Mouse (Mus musculus) limb, embryonic 13.5 days (tissue): ENCODE results near the gene Adarb2. TPM values are rescaled to one million over a fixed set of nuclear protein-coding genes. Genes with fewer than 3 reads are reported as not detected.

Source experiments
- ATAC-seq: fragments of 200-750 bp; cut with Nextera tagmentation; 2 replicates; pipeline ENCODE4 v1.8.0; 2017; ENCODE audit warnings: low read depth, moderate number of reproducible peaks, moderate TSS enrichment; ENCODE audit not compliant: low FRiP score
- H3K27ac ChIP-seq: fragments of 300-500 bp; sonication (generic); 2 replicates; pipeline ENCODE4 v1.5.1; 2015; ENCODE audit warnings: inconsistent platforms, mild to moderate bottlenecking, moderate library complexity
- H3K27me3 ChIP-seq: fragments of 300-500 bp; sonication (generic); 2 replicates; pipeline ENCODE4 v1.6.1; 2015; ENCODE audit warnings: mild to moderate bottlenecking, inconsistent platforms
- H3K36me3 ChIP-seq: fragments of 300-500 bp; sonication (generic); 2 replicates; pipeline ENCODE4 v1.6.1; 2015; ENCODE audit warnings: inconsistent platforms, mild to moderate bottlenecking, moderate library complexity
- H3K4me1 ChIP-seq: fragments of 300-500 bp; sonication (generic); 2 replicates; pipeline ENCODE4 v1.6.1; 2015; ENCODE audit warnings: inconsistent platforms
- H3K4me2 ChIP-seq: fragments of 300-500 bp; sonication (generic); replicated peaks from 2 replicates; pipeline ENCODE4 v1.6.1; 2015; ENCODE audit warnings: inconsistent platforms, mild to moderate bottlenecking, moderate library complexity
- H3K4me3 ChIP-seq: fragments of 300-500 bp; sonication (generic); 2 replicates; pipeline ENCODE4 v1.5.1; 2015; ENCODE audit warnings: moderate library complexity, mild to moderate bottlenecking, inconsistent platforms
- H3K9ac ChIP-seq: fragments of 300-500 bp; sonication (generic); 2 replicates; pipeline ENCODE4 v1.6.1; 2015; ENCODE audit warnings: mild to moderate bottlenecking, inconsistent platforms
- H3K9me3 ChIP-seq: fragments of 300-500 bp; sonication (generic); 2 replicates; pipeline ENCODE4 v1.6.1; 2016; ENCODE audit warnings: inconsistent platforms
- WGBS: fragments of 180-500 bp; shearing (Covaris S2); methylation state at CpG from one replicate; pipeline ENCODE4 v1.1.7; 2015; 5-methylcytosine and 5-hydroxymethylcytosine counted together
- polyA plus RNA-seq: library from polyadenylated mRNA; unstranded; fragments of >200 nt; fragmentation: Nextera tagmentation; extraction: Ambion mirVana; gene quantifications from 2 replicates; pipeline ENCODE4 v1.2.1, GENCODE M21; 2015

The Adarb2 gene
- polyA plus RNA-seq, 1 experiment from 2014 or later, result 3.8 TPM

DNA sequence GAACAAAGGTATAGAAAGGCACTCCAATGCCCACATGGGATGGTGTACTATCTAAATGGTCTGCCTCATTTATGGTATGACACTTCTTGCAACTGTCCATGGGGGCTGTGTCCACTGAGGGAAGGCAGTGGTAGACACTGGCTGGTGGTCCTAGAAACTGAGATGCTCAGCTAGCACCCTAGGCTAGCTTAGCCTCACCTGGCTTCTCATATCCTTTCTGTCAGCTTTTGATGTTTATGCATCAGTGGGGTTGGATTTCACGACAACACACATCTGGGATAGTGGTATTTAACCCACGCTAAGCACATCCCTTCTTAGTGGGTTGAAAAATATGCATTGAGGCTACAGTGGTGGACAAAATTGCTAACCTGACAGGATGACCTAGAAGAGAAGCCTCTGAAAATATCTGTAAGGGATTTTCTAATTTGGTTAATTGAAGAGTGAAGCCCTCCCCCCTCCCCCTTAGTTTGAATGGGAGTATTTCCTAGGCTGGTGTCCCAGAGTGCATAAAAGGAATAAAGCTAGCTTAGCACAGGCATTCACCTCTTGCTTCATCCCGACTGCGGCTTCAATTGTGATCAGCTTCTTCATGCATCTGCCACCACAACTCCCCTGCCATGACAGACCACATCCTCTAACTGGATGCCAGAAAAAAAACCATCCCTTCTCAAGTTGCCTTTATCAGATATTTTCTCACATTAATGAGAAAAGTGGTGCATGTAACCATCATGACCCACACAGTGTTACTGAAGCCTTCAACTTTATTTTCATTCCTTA lies 197.8 kb downstream of the Adarb2 start:
- Histone ChIP-seq H3K4me2 (no peak overlapping the region), H3K9me3 (no peaks in the 10 kb centered on the region), H3K4me1 (no peaks in the 10 kb centered on the region), H3K27ac (no peak overlapping the region), H3K9ac (no peak overlapping the region), H3K27me3 (no peaks in the 10 kb centered on the region), H3K4me3 (no peak overlapping the region), H3K36me3 (no peaks in the 10 kb centered on the region)
- WGBS, result 69% methylated on average over 4 of the region's 4 CpGs
- ATAC-seq, result no peak

- Histone ChIP-seq H3K4me3 (no peak overlapping the region), H3K27ac (no peak overlapping the region), H3K9me3 (no peaks in the 10 kb centered on the region), H3K9ac (no peak overlapping the region), H3K36me3 (no peaks in the 10 kb centered on the region), H3K27me3 (no peaks in the 10 kb centered on the region), H3K4me1 (no peaks in the 10 kb centered on the region), H3K4me2 (no peak overlapping the region)
- no peak for ATAC-seq
- 72% methylated on average over 3 of the region's 3 CpGs for WGBS
These were observed 199.7 kb downstream of the Adarb2 start for GRCm38 (mm10) chr13:8402324-8402873.

DNA sequence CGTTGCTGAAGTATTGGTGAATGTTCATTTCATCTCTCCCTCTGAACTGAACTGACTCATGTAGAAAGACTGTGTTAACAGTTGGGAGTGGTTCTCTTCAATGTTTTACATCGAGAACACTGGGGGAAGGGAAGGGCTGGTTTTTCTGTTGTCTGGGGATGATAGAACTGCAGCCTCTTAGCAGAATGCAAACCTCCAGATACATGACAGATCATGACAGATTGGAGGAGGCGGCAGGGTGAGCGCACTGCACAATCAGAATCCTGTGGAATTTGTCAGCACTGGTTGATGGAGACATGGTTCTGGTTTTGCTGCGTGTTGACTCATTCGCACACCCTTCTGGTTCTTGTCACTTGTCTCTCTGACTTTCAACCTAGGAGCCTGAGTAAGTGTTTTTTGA lies 203.4 kb downstream of the Adarb2 start:
- Histone ChIP-seq H3K4me2 (no peak overlapping the region), H3K27me3 (no peaks in the 10 kb centered on the region), H3K4me1 (no peaks in the 10 kb centered on the region), H3K9me3 (no peaks in the 10 kb centered on the region), H3K9ac (no peak overlapping the region), H3K27ac (no peak overlapping the region), H3K36me3 (no peaks in the 10 kb centered on the region), H3K4me3 (no peak overlapping the region)
- 60% methylated on average over 6 of the region's 6 CpGs for WGBS
- ATAC-seq, result no peak

DNA sequence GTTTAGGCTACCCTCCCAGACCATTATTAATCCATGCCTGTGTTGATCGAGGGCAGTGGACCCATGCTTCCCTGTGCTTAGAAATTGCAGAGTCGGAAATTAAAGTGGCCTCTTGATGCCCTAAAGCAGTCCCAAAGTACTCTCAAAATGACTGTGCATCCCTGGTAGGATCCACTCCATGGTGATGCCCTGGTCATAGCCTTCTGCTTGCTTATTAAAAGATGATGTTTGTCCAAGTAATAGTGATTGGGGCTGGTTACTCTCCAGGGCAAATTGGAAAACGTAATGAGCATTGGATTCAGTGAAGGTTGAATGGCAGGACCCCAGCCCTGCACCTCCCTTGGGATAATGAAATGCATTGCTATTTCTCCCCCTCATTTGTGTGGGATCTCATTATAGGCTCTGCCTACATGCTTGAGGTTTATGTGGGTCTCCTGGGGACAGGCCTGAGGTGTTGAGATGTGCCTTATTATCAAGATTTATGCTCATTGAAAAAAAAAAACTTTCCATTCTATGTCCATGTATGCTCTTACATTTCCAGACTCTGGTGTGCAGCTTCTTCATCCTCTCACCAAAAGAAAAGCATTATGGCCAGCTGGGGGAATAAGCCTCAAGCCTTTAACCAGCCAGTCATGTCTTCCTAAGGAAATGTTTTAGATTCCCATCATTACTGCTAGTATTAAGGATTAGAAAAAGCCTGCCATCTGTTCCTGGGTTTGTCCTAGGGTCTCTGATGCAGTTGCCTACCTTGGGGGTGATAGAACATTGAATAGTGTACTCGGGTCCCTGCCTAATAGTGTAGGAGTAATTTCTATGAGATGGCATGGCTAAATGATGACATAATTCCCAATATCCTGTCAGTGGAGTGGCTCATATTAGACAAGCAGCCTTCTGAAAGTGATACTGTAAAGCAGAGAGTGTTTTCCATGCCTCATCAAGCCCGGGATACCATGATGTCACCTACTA lies 208.0 kb downstream of the Adarb2 start:
- Histone ChIP-seq H3K27ac (no peak overlapping the region), H3K9ac (no peak overlapping the region), H3K4me1 (no peaks in the 10 kb centered on the region), H3K9me3 (no peaks in the 10 kb centered on the region), H3K4me2 (no peak overlapping the region), H3K36me3 (no peaks in the 10 kb centered on the region), H3K27me3 (no peaks in the 10 kb centered on the region), H3K4me3 (no peak overlapping the region)
- WGBS, result 67% methylated on average over 5 of the region's 5 CpGs
- ATAC-seq, result no peak; the same call in 1 of the 2 replicates

- no peaks in the 10 kb centered on the region for H3K36me3 ChIP-seq
- no peaks in the 10 kb centered on the region for H3K27me3 ChIP-seq
- 84% methylated on average over 15 of the region's 15 CpGs for WGBS
- no peak overlapping the region for H3K27ac ChIP-seq
- no peak overlapping the region for H3K9ac ChIP-seq
- H3K9me3 ChIP-seq, result no peaks in the 10 kb centered on the region
- ATAC-seq, result no peak
- H3K4me1 ChIP-seq, result no peaks in the 10 kb centered on the region
- H3K4me2 ChIP-seq, result no peak overlapping the region
- H3K4me3 ChIP-seq, result no peak overlapping the region
These were observed 221.5 kb downstream of the Adarb2 start for GRCm38 (mm10) chr13:8424019-8424719.

DNA sequence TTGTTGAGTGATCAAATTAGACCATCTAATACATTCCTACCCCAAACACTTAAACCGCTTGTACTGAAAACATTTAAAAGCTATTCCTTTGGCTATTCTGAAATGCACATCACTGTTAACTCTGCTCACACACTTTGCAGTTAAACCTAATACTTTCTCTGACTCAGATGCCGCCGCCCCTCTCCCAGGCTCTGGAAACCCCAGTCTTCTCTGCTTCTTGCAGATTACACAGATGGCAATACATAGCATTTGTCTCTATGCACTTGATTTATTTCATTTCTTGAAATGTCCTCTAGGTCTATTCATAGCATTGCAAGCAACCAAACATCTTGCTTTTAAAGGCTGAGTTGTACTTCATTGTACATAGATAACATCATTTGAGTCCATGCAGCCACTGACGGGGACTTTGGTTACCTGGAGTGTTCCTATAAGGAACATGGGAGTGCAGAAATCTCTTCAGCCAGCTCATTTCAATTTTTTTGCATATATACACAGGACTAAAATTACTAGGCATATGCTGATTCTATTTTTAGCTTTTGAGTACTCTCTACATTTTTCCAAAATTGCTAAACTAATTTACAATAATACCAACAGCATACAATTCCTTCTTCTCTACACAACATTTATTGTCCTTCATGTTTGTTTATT lies 236.6 kb downstream of the Adarb2 start:
- 93% methylated on average over 4 of the region's 4 CpGs for WGBS
- ATAC-seq, result no peak
- Histone ChIP-seq H3K36me3 (no peaks in the 10 kb centered on the region), H3K27me3 (no peaks in the 10 kb centered on the region), H3K27ac (no peak overlapping the region), H3K4me2 (no peak overlapping the region), H3K4me1 (no peaks in the 10 kb centered on the region), H3K9me3 (no peaks in the 10 kb centered on the region), H3K9ac (no peak overlapping the region), H3K4me3 (no peak overlapping the region)

GRCm38 (mm10) chr13:8445415-8445814 lies 242.7 kb downstream of the Adarb2 start:
- no peaks in the 10 kb centered on the region for H3K36me3 ChIP-seq
- H3K27me3 ChIP-seq, result no peaks in the 10 kb centered on the region
- 63% methylated on average over 2 of the region's 2 CpGs for WGBS
- H3K27ac ChIP-seq, result no peak overlapping the region
- no peak overlapping the region for H3K4me3 ChIP-seq
- ATAC-seq, result no peak
- H3K9me3 ChIP-seq, result no peaks in the 10 kb centered on the region
- H3K9ac ChIP-seq, result no peak overlapping the region
- H3K4me1 ChIP-seq, result peaks cover 8% of the 10 kb centered on the region; the same call in 1 of the 2 replicates
- H3K4me2 ChIP-seq, result no peak overlapping the region

- no peaks in the 10 kb centered on the region for H3K36me3 ChIP-seq
- H3K4me3 ChIP-seq, result no peak overlapping the region
- 0 out of 2 replicates have a peak, but pooled peaks have one; percentile 54 for ATAC-seq
- H3K4me1 ChIP-seq, result peaks cover 8% of the 10 kb centered on the region; the same call in 1 of the 2 replicates
- H3K9ac ChIP-seq, result no peak overlapping the region
- peak overlapping the region; percentile 25; the same call in 1 of the 2 replicates for H3K4me2 ChIP-seq
- H3K27ac ChIP-seq, result no peak overlapping the region
- H3K27me3 ChIP-seq, result no peaks in the 10 kb centered on the region
- WGBS, result 11% methylated on average over 8 of the region's 8 CpGs
- no peaks in the 10 kb centered on the region for H3K9me3 ChIP-seq
These were observed 245.7 kb downstream of the Adarb2 start for GRCm38 (mm10) chr13:8448192-8448879.

DNA sequence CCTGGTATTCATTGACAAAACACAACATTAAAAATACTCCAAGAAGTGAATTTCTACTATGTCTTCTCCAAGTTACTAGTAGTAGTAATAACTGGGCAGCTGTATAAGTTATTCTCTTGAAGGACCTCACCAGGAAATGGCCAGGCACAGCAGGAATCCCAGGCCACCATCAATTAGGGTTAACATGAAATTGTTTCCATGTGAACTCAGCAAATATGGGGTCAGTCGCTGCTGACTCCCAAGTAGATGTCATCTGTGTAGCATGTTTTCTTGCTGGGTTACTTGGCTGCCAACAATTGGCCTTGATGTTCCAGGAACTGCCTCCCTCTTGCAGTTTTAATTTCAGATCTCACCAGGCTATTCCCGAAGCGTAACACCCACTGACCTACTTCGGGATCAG lies 248.9 kb downstream of the Adarb2 start:
- whole genome bisulfite sequencing, result 46% methylated on average over 4 of the region's 4 CpGs

DNA sequence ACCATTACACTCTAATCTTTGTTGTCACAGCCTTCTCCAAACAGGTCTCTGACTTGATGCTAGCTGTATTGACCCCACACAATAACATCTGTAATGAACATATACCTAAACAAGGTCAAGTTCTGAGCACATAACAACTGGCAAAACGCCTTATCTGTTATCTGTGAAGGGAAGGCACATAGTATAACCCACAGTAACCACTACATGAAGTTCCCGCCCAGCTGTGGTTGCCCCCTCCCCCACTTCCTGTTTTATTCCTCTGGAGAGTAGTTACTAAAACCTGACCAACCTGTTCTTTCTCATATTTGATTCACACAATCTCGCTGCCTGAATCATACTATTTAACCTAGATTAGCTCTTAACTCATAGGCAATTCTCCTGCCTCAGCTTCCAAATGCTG lies 254.2 kb downstream of the Adarb2 start:
- Histone ChIP-seq H3K36me3 (no peaks in the 10 kb centered on the region), H3K27ac (no peak overlapping the region), H3K27me3 (no peaks in the 10 kb centered on the region), H3K4me3 (no peak overlapping the region), H3K9me3 (no peaks in the 10 kb centered on the region), H3K4me1 (no peaks in the 10 kb centered on the region), H3K4me2 (no peak overlapping the region), H3K9ac (no peak overlapping the region)
- no peak for ATAC-seq
- WGBS, result 76% methylated on average over 3 of the region's 3 CpGs

More for the DNA sequence above, 248.9 kb downstream of the Adarb2 start:
- Histone ChIP-seq H3K27me3 (no peaks in the 10 kb centered on the region), H3K9me3 (no peaks in the 10 kb centered on the region), H3K36me3 (no peaks in the 10 kb centered on the region), H3K4me2 (no peak overlapping the region), H3K27ac (no peak overlapping the region), H3K4me3 (no peak overlapping the region), H3K4me1 (peaks cover 8% of the 10 kb centered on the region; the same call in 1 of the 2 replicates), H3K9ac (no peak overlapping the region)
- ATAC-seq, result no peak

GRCm38 (mm10) chr13:8457831-8458230 lies 255.2 kb downstream of the Adarb2 start:
- WGBS, result 71% methylated on average over 3 of the region's 3 CpGs
- Histone ChIP-seq H3K9ac (no peak overlapping the region), H3K4me1 (no peaks in the 10 kb centered on the region), H3K9me3 (no peaks in the 10 kb centered on the region), H3K4me3 (no peak overlapping the region), H3K4me2 (no peak overlapping the region), H3K27ac (no peak overlapping the region), H3K36me3 (no peaks in the 10 kb centered on the region), H3K27me3 (no peaks in the 10 kb centered on the region)
- no peak for ATAC-seq
